Mouse (Mus musculus) hindbrain, embryonic 15.5 days (tissue): ENCODE measurements at regions not wholly inside any gene's neighbourhood (a gene's known extent, or its start where the extent isn't known, plus 50 kb on each side); places are given as distances from the start of the nearest gene placed in this dataset.

Experiments
- ATAC-seq: fragments of 200-750 bp; cut with Nextera tagmentation; 2 replicates; pipeline ENCODE4 v1.8.0; 2017; ENCODE audit warnings: low read depth, moderate number of reproducible peaks, moderate TSS enrichment; ENCODE audit not compliant: low FRiP score
- H3K27ac ChIP-seq: fragments of 300-500 bp; sonication (generic); replicated peaks from 2 replicates; pipeline ENCODE4 v1.5.1; 2015; ENCODE audit warnings: mild to moderate bottlenecking, inconsistent platforms
- H3K27me3 ChIP-seq: fragments of 300-500 bp; sonication (generic); 2 replicates; pipeline ENCODE4 v1.6.1; 2015; ENCODE audit warnings: control low read depth, inconsistent platforms
- H3K36me3 ChIP-seq: fragments of 300-500 bp; sonication (generic); 2 replicates; pipeline ENCODE4 v1.6.1; 2015; ENCODE audit warnings: control low read depth, inconsistent platforms
- H3K4me1 ChIP-seq: fragments of 300-500 bp; sonication (generic); replicated peaks from 2 replicates; pipeline ENCODE4 v1.6.1; 2015; ENCODE audit warnings: control low read depth, inconsistent platforms
- H3K4me2 ChIP-seq: fragments of 300-500 bp; sonication (generic); 2 replicates; pipeline ENCODE4 v1.6.1; 2015; ENCODE audit warnings: moderate library complexity, mild to moderate bottlenecking, inconsistent platforms
- H3K4me3 ChIP-seq: fragments of 300-500 bp; sonication (generic); 2 replicates; pipeline ENCODE4 v1.5.1; 2015; ENCODE audit warnings: mild to moderate bottlenecking, inconsistent platforms
- H3K9ac ChIP-seq: fragments of 300-500 bp; sonication (generic); 2 replicates; pipeline ENCODE4 v1.6.1; 2015; ENCODE audit warnings: inconsistent platforms
- H3K9me3 ChIP-seq: fragments of 300-500 bp; sonication (generic); 2 replicates; pipeline ENCODE4 v1.6.1; 2016; ENCODE audit warnings: control low read depth, inconsistent platforms
- WGBS: fragments of 180-500 bp; shearing (Covaris S2); methylation state at CpG from one replicate; pipeline ENCODE4 v1.1.7; 2015; 5-methylcytosine and 5-hydroxymethylcytosine counted together

DNA sequence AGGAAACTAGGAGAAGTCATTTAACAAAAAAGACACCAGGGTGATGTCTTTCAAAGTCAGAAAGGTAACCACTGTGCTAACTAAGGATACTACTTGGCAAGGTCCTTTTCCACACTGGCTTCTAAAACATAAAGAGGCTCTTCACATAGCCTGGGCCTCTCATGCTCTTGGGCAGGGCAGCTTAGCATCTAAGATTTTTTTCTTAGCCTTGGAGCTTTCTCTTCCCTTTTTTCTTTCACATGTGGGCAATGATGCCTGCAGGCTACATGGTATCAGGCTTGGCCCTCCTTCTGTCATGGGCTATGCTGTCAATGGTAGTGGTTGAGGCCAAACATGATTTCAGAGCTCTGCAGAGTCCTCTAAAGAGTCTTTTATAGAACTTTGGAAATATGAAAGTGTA lies 60.6 kb downstream of the Serpinb6d start:
- H3K9ac ChIP-seq = no peak overlapping the region
- no peaks in the 10 kb centered on the region for H3K4me1 ChIP-seq
- ATAC-seq = no peak
- H3K4me3 ChIP-seq = no peak overlapping the region
- no peak overlapping the region for H3K27ac ChIP-seq
- H3K27me3 ChIP-seq = no peaks in the 10 kb centered on the region
- no peak overlapping the region for H3K4me2 ChIP-seq
- H3K36me3 ChIP-seq = no peaks in the 10 kb centered on the region
- H3K9me3 ChIP-seq = no peaks in the 10 kb centered on the region

DNA sequence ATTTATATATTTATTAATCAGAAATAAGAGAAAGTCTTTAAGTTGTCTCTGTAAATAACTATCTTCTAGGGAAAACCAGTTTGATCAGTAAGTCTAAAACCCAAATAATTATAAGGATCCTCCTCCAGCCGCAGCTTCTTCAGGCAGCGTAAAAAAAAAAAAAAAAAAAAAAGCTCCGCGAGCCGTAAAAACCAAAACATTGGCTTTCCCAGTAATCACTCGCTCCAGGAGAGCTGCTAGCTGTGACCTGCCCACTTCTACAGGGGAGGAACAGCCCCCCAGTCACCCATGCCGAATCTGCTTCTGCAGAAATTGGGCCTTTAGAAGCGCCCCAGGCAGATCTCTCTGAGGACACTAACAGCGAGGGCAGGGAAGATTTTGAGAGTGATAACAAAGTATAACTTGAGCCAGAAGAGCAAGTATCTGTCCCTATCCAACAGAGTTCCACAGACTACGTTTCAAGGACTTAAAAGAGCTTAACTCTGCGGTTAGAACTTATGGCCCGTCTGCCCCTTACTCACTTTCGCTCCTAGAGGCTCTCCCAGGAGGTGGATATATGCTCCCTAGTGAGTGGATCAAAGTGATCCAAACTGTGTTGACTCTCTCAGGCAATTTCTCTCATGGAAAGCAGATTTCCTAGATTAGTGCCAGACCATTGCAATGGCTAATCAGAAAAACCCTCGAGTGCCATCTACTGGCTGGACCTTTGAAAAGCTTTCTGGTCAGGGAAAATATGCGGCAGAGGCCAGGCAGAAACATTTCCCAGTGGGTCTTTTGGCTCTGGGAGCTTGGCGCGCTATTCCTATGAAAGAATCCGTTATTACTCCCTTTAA lies 80.7 kb downstream of the Serpinb6e start:
- H3K36me3 ChIP-seq = no peaks in the 10 kb centered on the region
- H3K9ac ChIP-seq = no peak overlapping the region
- ATAC-seq = no peak
- no peaks in the 10 kb centered on the region for H3K27me3 ChIP-seq
- no peak overlapping the region for H3K27ac ChIP-seq
- WGBS = 52% methylated on average over 18 of the region's 18 CpGs
- no peak overlapping the region for H3K4me3 ChIP-seq
- H3K4me2 ChIP-seq = 0 out of 2 replicates have a peak overlapping the region, but pooled peaks have one; percentile 11
- no peaks in the 10 kb centered on the region for H3K4me1 ChIP-seq
- H3K9me3 ChIP-seq = no peaks in the 10 kb centered on the region

DNA sequence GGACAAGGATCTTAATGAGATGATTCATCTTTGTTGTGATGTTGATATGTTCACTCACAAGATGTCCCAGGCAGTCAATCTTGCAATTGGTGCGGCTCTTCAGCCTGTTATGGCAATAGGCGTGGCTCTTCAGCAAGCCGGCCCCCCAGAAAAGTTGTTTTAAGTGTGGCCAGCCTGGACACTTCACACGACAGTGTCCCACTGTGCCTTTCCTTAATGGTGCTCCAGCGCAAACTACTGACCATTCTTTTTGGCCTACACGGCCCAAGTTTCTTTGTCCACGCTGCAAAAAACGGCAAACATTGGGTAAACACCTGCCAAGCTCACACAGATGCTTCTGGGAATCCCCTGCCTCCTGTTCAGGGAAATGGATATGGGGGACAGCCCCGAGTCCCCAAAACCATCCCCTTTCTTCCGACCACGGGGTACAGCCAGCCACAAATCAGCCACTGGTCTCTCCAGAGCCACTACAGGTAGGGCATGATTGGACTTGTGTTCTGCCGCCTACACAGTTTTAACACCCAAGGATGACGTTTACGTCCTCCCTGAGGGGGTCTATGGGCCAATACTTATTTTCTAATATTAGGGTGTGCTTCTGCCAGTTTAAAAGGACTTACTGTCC lies 79.8 kb downstream of the Serpinb6e start:
- no peak overlapping the region for H3K9ac ChIP-seq
- no peak overlapping the region for H3K4me2 ChIP-seq
- ATAC-seq = no peak
- H3K9me3 ChIP-seq = no peaks in the 10 kb centered on the region
- no peak overlapping the region for H3K4me3 ChIP-seq
- H3K27me3 ChIP-seq = no peaks in the 10 kb centered on the region
- H3K27ac ChIP-seq = no peak overlapping the region
- 87% methylated on average over 14 of the region's 14 CpGs for WGBS
- H3K36me3 ChIP-seq = no peaks in the 10 kb centered on the region
- no peaks in the 10 kb centered on the region for H3K4me1 ChIP-seq
